Mouse (Mus musculus) adrenal gland, postnatal 36 days (tissue): ENCODE measurements at regions not wholly inside any gene's neighbourhood (a gene's known extent, or its start where the extent isn't known, plus 50 kb on each side); places are given as distances from the start of the nearest gene placed in this dataset.

Source experiments
- DNase-seq, 2 experiments: peaks; one replicate each; pipeline ENCODE4 v3.0.0; 2021; ENCODE audit warnings: mixed read lengths in 1 of 2

DNA sequence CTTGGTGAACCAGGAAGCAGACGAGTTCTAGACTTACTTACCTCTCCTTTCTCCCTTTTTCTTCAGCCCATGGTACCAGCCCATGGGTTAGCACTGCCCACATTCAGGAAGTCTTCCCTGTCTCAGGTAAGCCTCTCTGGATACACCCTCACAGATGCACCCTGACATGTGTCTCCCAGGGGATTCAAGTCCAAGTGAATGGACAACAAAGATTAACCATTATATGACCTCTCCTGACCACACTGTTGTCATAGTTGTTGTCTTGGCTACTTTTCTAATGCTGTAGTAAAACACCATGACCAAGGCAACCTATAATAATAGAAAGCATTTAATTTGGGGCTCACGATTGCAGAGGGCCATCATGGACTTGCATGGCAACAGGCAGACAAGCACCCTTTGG lies 98.8 kb upstream of the Vash1 start:
- DNase-seq, result no peak

- DNase-seq, result peak; percentile 42 to 46
Measured at GRCm38 (mm10) chr12:86580132-86580718, 98.3 kb upstream of the Vash1 start.

- DNase-seq, result peak; percentile 10 to 35
Measured at GRCm38 (mm10) chr12:86582076-86582475, 96.4 kb upstream of the Vash1 start.

- DNase-seq, result no peak
Measured at GRCm38 (mm10) chr12:86588010-86588409, 90.5 kb upstream of the Vash1 start.

GRCm38 (mm10) chr12:86592509-86592908 lies 86.0 kb upstream of the Vash1 start:
- DNase-seq, result no peak

DNA sequence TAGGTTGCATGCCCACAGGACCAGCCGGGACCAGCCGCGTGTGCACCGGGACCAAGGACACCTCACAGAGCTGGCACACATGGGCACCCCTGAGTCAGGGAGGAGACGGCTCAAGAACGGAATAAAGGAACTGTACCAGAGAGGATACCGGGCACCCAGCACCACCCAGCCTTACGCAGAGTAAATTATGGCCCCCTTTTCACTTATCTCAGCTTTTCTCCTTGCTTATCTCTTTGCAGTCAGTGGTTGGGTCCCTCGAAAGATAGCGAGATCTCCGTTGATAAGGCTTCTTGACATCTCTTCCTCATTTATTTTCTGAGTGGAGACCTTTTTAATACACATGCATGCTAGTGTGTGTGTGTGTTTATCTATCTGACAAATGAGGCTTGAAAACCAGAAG lies 83.9 kb upstream of the Vash1 start:
- no peak for DNase-seq

DNA sequence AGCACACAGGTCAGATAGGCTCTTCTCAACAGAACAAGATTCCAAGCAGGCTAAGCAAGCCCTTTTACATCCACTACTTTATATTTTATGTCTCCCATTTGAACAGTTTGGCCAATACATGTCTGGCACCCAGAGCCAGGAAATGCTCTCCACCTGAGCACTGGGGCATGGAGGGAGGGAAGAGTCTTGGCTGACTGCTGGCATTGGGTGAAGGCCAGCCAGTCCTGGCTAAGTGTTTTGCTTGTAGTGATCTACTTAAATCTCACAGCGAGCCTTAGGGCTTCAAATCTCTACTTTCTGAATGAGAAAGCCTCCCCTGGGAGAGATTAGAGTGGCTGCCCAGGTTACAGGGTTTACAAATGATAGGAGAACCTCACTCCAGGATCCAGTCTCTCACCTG lies 78.5 kb upstream of the Vash1 start:
- DNase-seq, result no peak

DNA sequence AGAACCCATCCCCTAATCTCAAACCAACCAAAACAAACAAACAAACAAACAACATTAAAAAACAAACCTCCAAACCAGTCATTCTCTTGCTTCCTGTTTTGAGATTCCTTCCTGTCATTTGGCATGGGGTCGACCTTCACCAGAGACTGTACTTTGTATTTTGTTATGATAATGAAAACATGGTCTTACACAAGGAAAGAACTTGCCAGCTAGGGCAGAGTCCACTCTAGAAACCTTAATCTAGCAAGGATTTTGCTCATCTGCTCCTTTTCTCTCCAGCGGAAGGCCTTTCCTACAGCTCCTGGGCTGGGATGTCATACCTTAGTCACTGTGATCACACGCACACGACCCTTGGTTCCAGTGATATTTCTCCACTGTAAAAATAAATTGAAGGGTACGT lies 75.0 kb upstream of the Vash1 start:
- no peak for DNase-seq

DNA sequence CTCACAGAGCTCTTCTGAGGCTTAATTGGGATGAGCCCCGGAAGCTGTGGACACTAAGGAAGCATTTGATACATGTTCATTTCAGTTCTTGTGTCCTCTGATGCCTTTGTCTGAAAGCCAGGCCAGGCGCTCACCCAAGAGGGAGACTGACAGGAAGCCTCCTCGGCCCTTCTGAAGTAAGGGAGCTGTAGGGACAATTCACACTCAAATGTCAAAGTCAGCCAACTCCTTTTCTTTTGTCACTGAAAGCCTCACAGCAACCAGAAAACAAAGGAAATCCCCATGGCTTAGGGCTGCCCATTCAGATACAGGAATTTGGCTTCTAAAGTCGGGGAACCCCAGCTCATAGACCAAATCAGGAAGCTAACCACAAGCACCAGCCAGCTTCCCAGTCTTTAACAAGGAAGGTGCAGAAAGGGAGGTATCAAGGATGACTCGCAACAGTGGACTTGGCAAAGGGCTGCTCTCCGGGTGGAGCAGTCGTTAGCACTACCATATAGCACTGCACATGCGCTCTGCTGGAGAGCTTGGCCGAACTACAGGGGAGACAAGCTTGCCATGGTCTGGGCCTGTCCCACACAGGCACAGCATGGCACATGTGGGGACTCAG lies 66.0 kb upstream of the Vash1 start:
- peak in 1 of 2 experiments; percentile 41 for DNase-seq

DNA sequence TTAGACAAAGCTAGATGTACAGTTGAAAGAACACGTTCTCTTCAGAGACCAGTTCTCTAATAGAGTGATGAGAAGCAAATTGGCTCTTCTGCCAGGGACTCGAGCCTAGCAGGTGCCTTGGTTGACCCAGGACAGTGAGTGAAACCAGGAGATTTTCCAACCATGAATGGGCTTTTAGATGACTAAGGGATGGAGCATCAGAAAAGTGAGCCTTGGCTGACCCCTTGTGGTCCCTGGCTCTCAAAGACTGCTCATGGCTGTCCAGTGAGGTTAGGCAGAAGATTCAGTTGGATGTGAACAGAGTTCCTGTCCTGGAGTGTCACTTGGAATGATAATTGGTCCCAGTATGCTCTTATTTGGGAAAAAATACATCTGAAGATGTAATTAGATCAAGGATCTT lies 64.3 kb upstream of the Vash1 start:
- DNase-seq, result peak; percentile 66 to 76

GRCm38 (mm10) chr12:86616327-86616726 lies 62.2 kb upstream of the Vash1 start:
- DNase-seq, result no peak

- DNase-seq, result no peak
Measured at GRCm38 (mm10) chr12:86624195-86624594, 54.3 kb upstream of the Vash1 start.

- DNase-seq, result no peak
Measured at GRCm38 (mm10) chr12:86626684-86627083, 51.8 kb upstream of the Vash1 start.

GRCm38 (mm10) chr12:86628050-86628782 lies 50.3 kb upstream of the Vash1 start:
- peak in 1 of 2 experiments; percentile 13 for DNase-seq
